Mouse (Mus musculus): Measurements from ENCODE around the gene Wdr74. TPM values are rescaled to one million over a fixed set of nuclear protein-coding genes. Genes with fewer than 3 reads are reported as not detected.
A peak's percentile ranks its signal among the peaks of the same experiment; 100 is the strongest.

Wdr74 gene
- total and polyA plus RNA-seq, 3 experiments = 133 to 235 (median 203) TPM

- peaks cover 19 to 49% of the 10 kb centered on the region in 2 experiments for H3K36me3 ChIP-seq (replicated peaks in 1 of 2; ENCODE audit: control insufficient read depth in 1 of 2, insufficient read depth in 1 of 2, low read length in 1 of 2)
- no peak for TF ChIP-seq USF2 (conservative IDR thresholded peaks at IDR 0.05; ENCODE audit: low read depth, low read length)
- no peak for TF ChIP-seq CTCF (conservative IDR thresholded peaks at IDR 0.05 in 1 of 2, IDR thresholded peaks at IDR 0.05 in 1 of 2; ENCODE audit: low read depth in 2 of 2, low read length in 2 of 2)
- no peak for TF ChIP-seq UBTF (IDR thresholded peaks at IDR 0.05; ENCODE audit: low read depth, low read length)
- no peak for TF ChIP-seq PAX5 (IDR thresholded peaks at IDR 0.05; ENCODE audit: low read length)
- no peak for TF ChIP-seq MAX (IDR thresholded peaks at IDR 0.05; ENCODE audit: low read length)
- no peak for TF ChIP-seq MAZ (IDR thresholded peaks at IDR 0.05; ENCODE audit: low read depth, low read length)
- TF ChIP-seq CHD1 (IDR thresholded peaks at IDR 0.05; ENCODE audit: low read depth, low read length) = no peak
- TF ChIP-seq JUND (conservative IDR thresholded peaks at IDR 0.05; ENCODE audit: low read depth, low read length) = no peak
- no peak for TF ChIP-seq NRF1 (IDR thresholded peaks at IDR 0.05; ENCODE audit: low read depth, low read length)
- no peak for TF ChIP-seq IRF4 (IDR thresholded peaks at IDR 0.05; ENCODE audit: low read depth, low read length)
- no peak for TF ChIP-seq ETS1 (conservative IDR thresholded peaks at IDR 0.05; ENCODE audit: low read depth, low read length)
- no peak for TF ChIP-seq E2F4 (IDR thresholded peaks at IDR 0.05; ENCODE audit: insufficient replicate concordance, low read depth, low read length)
- TF ChIP-seq SMC3 (IDR thresholded peaks at IDR 0.05; ENCODE audit: low read depth, low read length) = no peak
- TF ChIP-seq BHLHE40 (IDR thresholded peaks at IDR 0.05; ENCODE audit: low read depth, low read length) = no peak
- TF ChIP-seq ZKSCAN1 (IDR thresholded peaks at IDR 0.05; ENCODE audit: borderline replicate concordance, low read depth, low read length) = no peak
- no peak for TF ChIP-seq CHD2 (IDR thresholded peaks at IDR 0.05; ENCODE audit: low read length)
- H3K9ac ChIP-seq (ENCODE audit: insufficient read depth, low read depth) = peak overlapping the region; percentile 95
- no peaks in the 10 kb centered on the region for H3K27me3 ChIP-seq (replicated peaks)
- peak overlapping the region; percentile 55 to 93 (median 88) for H3K4me3 ChIP-seq (replicated peaks in 1 of 3; ENCODE audit: low read depth in 2 of 3, low read length in 2 of 3, poor library complexity in 1 of 3)
- peaks cover 35% of the 10 kb centered on the region for H3K79me2 ChIP-seq (replicated peaks; ENCODE audit: control insufficient read depth, extremely low read depth, insufficient read depth, poor library complexity, severe bottlenecking)
- H3K4me2 ChIP-seq (ENCODE audit: insufficient read depth, low read depth, poor library complexity, severe bottlenecking) = peak overlapping the region; percentile 87
- in situ Hi-C loops (cut with MboI; ENCODE audit: low pct_ligation_motif_present, low pct_unique_long_range_greater_than_20kb, low sequenced_read_pairs) (no loop called here), dilution Hi-C loops (cut with MboI; ENCODE audit: extremely low pct_ligation_motif_present, extremely low pct_unique_long_range_greater_than_20kb, low sequenced_read_pairs) (no loop called here)
- H3K9me3 ChIP-seq (replicated peaks; ENCODE audit: low read length) = no peaks in the 10 kb centered on the region
- peaks cover 11 to 40% of the 10 kb centered on the region in 2 experiments for H3K4me1 ChIP-seq (ENCODE audit: control insufficient read depth in 1 of 2, insufficient read depth in 2 of 2)
- DNase-seq (ENCODE audit: extremely low read depth) = no peak
- peak overlapping the region; percentile 80 for H3K27ac ChIP-seq (ENCODE audit: insufficient read depth, low read depth)
Measured at GRCm38 (mm10) chr19:8774951-8775421, 39.4 kb downstream of the Wdr74 start.

GRCm38 (mm10) chr19:8786008-8786781, 50.6 kb downstream of the Wdr74 start, which contains the start of gene Taf6l:
Gene Taf6l (minus strand): TSS chr19:8786417.
- Histone ChIP-seq H3K36me3 (replicated peaks in 1 of 2; ENCODE audit: control insufficient read depth in 1 of 2, insufficient read depth in 1 of 2, low read length in 1 of 2) (peaks cover 20 to 39% of the 10 kb centered on the region in 2 experiments), H3K79me2 (replicated peaks; ENCODE audit: control insufficient read depth, extremely low read depth, insufficient read depth, poor library complexity, severe bottlenecking) (no peaks in the 10 kb centered on the region; the same call in 1 of the 2 replicates), H3K9ac (ENCODE audit: insufficient read depth, low read depth) (peak within 1 kb of the TSS; percentile 68), H3K27me3 (replicated peaks) (no peaks in the 10 kb centered on the region), H3K4me1 (ENCODE audit: control insufficient read depth in 1 of 2, insufficient read depth in 2 of 2) (peaks cover 2 to 17% of the 10 kb centered on the region in 2 experiments; a peak in 3 of 4 replicates), H3K27ac (ENCODE audit: insufficient read depth, low read depth) (no peak within 1 kb of the TSS), H3K9me3 (replicated peaks; ENCODE audit: low read length) (no peaks in the 10 kb centered on the region), H3K4me3 (replicated peaks in 1 of 3; ENCODE audit: low read depth in 2 of 3, low read length in 2 of 3, poor library complexity in 1 of 3) (peak within 1 kb of the TSS; percentile 66 to 93 (median 73)), H3K4me2 (ENCODE audit: insufficient read depth, low read depth, poor library complexity, severe bottlenecking) (peak within 1 kb of the TSS; percentile 84)
- DNase-seq (ENCODE audit: extremely low read depth) = peak; percentile 98
- in situ Hi-C loops (cut with MboI; ENCODE audit: low pct_ligation_motif_present, low pct_unique_long_range_greater_than_20kb, low sequenced_read_pairs) = no loop called here
- dilution Hi-C loops (cut with MboI; ENCODE audit: extremely low pct_ligation_motif_present, extremely low pct_unique_long_range_greater_than_20kb, low sequenced_read_pairs) = no loop called here
- TF ChIP-seq POLR2A (IDR thresholded peaks at IDR 0.05; ENCODE audit: low read depth, low read length) (peak; percentile 81), MYC (IDR thresholded peaks at IDR 0.05; ENCODE audit: low read depth, low read length) (0 out of 2 replicates have a peak, but pooled peaks have one; percentile 3), SMC3 (IDR thresholded peaks at IDR 0.05; ENCODE audit: low read depth, low read length) (no peak), UBTF (IDR thresholded peaks at IDR 0.05; ENCODE audit: low read depth, low read length) (no peak), E2F4 (IDR thresholded peaks at IDR 0.05; ENCODE audit: insufficient replicate concordance, low read depth, low read length) (0 out of 2 replicates have a peak, but pooled peaks have one; percentile 61), MAFK (IDR thresholded peaks at IDR 0.05; ENCODE audit: insufficient replicate concordance, low read length) (no peak), SIN3A (IDR thresholded peaks at IDR 0.05; ENCODE audit: low read length) (peak; percentile 91), NRF1 (IDR thresholded peaks at IDR 0.05; ENCODE audit: low read depth, low read length) (peak; percentile 39; the same call in 1 of the 2 replicates), TCF12 (IDR thresholded peaks at IDR 0.05; ENCODE audit: low read depth, low read length) (peak; percentile 68; the same call in 1 of the 2 replicates), RCOR1 (conservative IDR thresholded peaks at IDR 0.05; ENCODE audit: low read depth, low read length) (no peak), ZC3H11A (IDR thresholded peaks at IDR 0.05; ENCODE audit: low read depth, low read length) (no peak), NELFE (IDR thresholded peaks at IDR 0.05; ENCODE audit: low read depth, low read length) (peak; percentile 65), ZNF384 (IDR thresholded peaks at IDR 0.05; ENCODE audit: low read depth, low read length) (peak; percentile 61), MAX (IDR thresholded peaks at IDR 0.05; ENCODE audit: low read length) (peak; percentile 93), TBP (conservative IDR thresholded peaks at IDR 0.05; ENCODE audit: low read depth, low read length) (peak; percentile 96), USF1 (IDR thresholded peaks at IDR 0.05; ENCODE audit: low read depth, low read length) (peak; percentile 93), USF2 (conservative IDR thresholded peaks at IDR 0.05; ENCODE audit: low read depth, low read length) (peak; percentile 96), HCFC1 (IDR thresholded peaks at IDR 0.05; ENCODE audit: low read depth, low read length) (peak; percentile 73), MXI1 (IDR thresholded peaks at IDR 0.05; ENCODE audit: low read depth, low read length) (peak; percentile 89), KAT2A (IDR thresholded peaks at IDR 0.05; ENCODE audit: insufficient replicate concordance, low read length) (0 out of 2 replicates have a peak, but pooled peaks have one; percentile 27)
